ENCODE assay signal across 8 mouse cellular contexts in genomic region chr13:111741991-111742615, GRCm38 (mm10).
DNase-seq lines count a peak whose midpoint lies in the region; ATAC-seq and TF ChIP-seq lines count a peak whose summit lies in the region.

No protein-coding gene starts in this region.

- TF ChIP-seq POLR2A in liver, adult 2 months (IDR thresholded peaks at IDR 0.05; ENCODE audit: extremely low read depth, insufficient read depth, low read length): no peak
- no peak for TF ChIP-seq POLR2A in bone marrow, adult 2 months (IDR thresholded peaks at IDR 0.05; ENCODE audit: borderline replicate concordance, control insufficient read depth, low read depth, low read length)

- no peak for ATAC-seq in forebrain, embryonic 11.5 days (replicated peaks; ENCODE audit: low FRiP score)
- ATAC-seq in forebrain, embryonic 16.5 days: no peak; the same call in 1 of the 2 replicates
- ATAC-seq in liver, embryonic 11.5 days (replicated peaks; ENCODE audit: low FRiP score): no peak
- ATAC-seq in liver, postnatal 0 days: no peak

- no peak overlapping the region for H3K9ac ChIP-seq in forebrain, embryonic 11.5 days (ENCODE audit: low read length)
- no peak overlapping the region for H3K9ac ChIP-seq in forebrain, embryonic 16.5 days (replicated peaks; ENCODE audit: low read depth, low read length)
- H3K9ac ChIP-seq in liver, adult 2 months (ENCODE audit: low read depth, low read length): no peak overlapping the region
- H3K9ac ChIP-seq in liver, embryonic 11.5 days (ENCODE audit: low read depth, low read length): no peak overlapping the region
- H3K9ac ChIP-seq in liver, postnatal 0 days (replicated peaks): no peak overlapping the region

- no peak for TF ChIP-seq EP300 in liver, postnatal 0 days (IDR thresholded peaks at IDR 0.05; ENCODE audit: low read depth)

- H3K4me3 ChIP-seq in forebrain, embryonic 11.5 days (ENCODE audit: low read depth, low read length): no peak overlapping the region
- H3K4me3 ChIP-seq in forebrain, embryonic 16.5 days (replicated peaks; ENCODE audit: low read length): no peak overlapping the region
- H3K4me3 ChIP-seq in liver, adult 2 months (ENCODE audit: insufficient read depth, low read depth, low read length): no peak overlapping the region
- no peak overlapping the region for H3K4me3 ChIP-seq in liver, embryonic 11.5 days (ENCODE audit: low read depth, low read length)
- H3K4me3 ChIP-seq in bone marrow, adult 2 months (replicated peaks; ENCODE audit: control insufficient read depth, low read depth, low read length): no peak overlapping the region
- no peak overlapping the region for H3K4me3 ChIP-seq in liver, postnatal 0 days (ENCODE audit: low read depth, low read length)

- H3K27ac ChIP-seq in forebrain, embryonic 11.5 days (ENCODE audit: low read depth, low read length): no peak overlapping the region
- H3K27ac ChIP-seq in forebrain, embryonic 16.5 days (ENCODE audit: low read length): no peak overlapping the region
- H3K27ac ChIP-seq in liver, adult 2 months (replicated peaks; ENCODE audit: insufficient read depth, low read depth, low read length): no peak overlapping the region
- H3K27ac ChIP-seq in liver, embryonic 11.5 days (ENCODE audit: low read depth, low read length): no peak overlapping the region
- no peak overlapping the region for H3K27ac ChIP-seq in bone marrow, adult 2 months (ENCODE audit: control insufficient read depth, insufficient read depth, low read depth, low read length, poor library complexity)
- H3K27ac ChIP-seq in liver, postnatal 0 days (ENCODE audit: low read depth): no peak overlapping the region

- no peaks in the 10 kb centered on the region for H3K9me3 ChIP-seq in forebrain, embryonic 11.5 days (ENCODE audit: control insufficient read depth, low read length)
- 0 out of 2 replicates have a peak, but pooled peaks cover 2% of the 10 kb centered on the region for H3K9me3 ChIP-seq in forebrain, embryonic 16.5 days (ENCODE audit: control insufficient read depth, low read length)
- H3K9me3 ChIP-seq in liver, embryonic 11.5 days (ENCODE audit: control insufficient read depth, low read length): no peaks in the 10 kb centered on the region
- 0 out of 2 replicates have a peak, but pooled peaks cover 3% of the 10 kb centered on the region for H3K9me3 ChIP-seq in liver, postnatal 0 days (ENCODE audit: low read length)

- no peaks in the 10 kb centered on the region for H3K27me3 ChIP-seq in forebrain, embryonic 11.5 days (ENCODE audit: control insufficient read depth, insufficient read depth, low read length)
- H3K27me3 ChIP-seq in forebrain, embryonic 16.5 days (replicated peaks; ENCODE audit: control insufficient read depth, insufficient read depth, low read length): no peaks in the 10 kb centered on the region
- H3K27me3 ChIP-seq in liver, adult 2 months (ENCODE audit: control insufficient read depth, insufficient read depth, low read length): no peaks in the 10 kb centered on the region
- no peaks in the 10 kb centered on the region for H3K27me3 ChIP-seq in liver, embryonic 11.5 days (replicated peaks; ENCODE audit: control insufficient read depth, insufficient read depth, low read length)
- H3K27me3 ChIP-seq in liver, postnatal 0 days (ENCODE audit: insufficient read depth, low read length): no peaks in the 10 kb centered on the region

- TF ChIP-seq CTCF in liver, adult 2 months (IDR thresholded peaks at IDR 0.05; ENCODE audit: low read depth, low read length): peak; percentile 53
- peak; percentile 34 for TF ChIP-seq CTCF in bone marrow, adult 2 months (IDR thresholded peaks at IDR 0.05; ENCODE audit: control insufficient read depth, insufficient read depth, low read length)
- TF ChIP-seq CTCF in liver, postnatal 0 days (IDR thresholded peaks at IDR 0.05; ENCODE audit: low read depth): peak; percentile 80

- H3K36me3 ChIP-seq in forebrain, embryonic 11.5 days (ENCODE audit: control insufficient read depth, insufficient read depth, low read length): no peaks in the 10 kb centered on the region
- H3K36me3 ChIP-seq in forebrain, embryonic 16.5 days (ENCODE audit: control insufficient read depth, insufficient read depth): no peaks in the 10 kb centered on the region
- peaks cover 4% of the 10 kb centered on the region; the same call in 1 of the 2 replicates for H3K36me3 ChIP-seq in liver, adult 2 months (ENCODE audit: control insufficient read depth, insufficient read depth, low read length)
- no peaks in the 10 kb centered on the region for H3K36me3 ChIP-seq in liver, embryonic 11.5 days (ENCODE audit: control insufficient read depth, insufficient read depth, low read length)
- peaks cover 5% of the 10 kb centered on the region for H3K36me3 ChIP-seq in liver, postnatal 0 days (replicated peaks; ENCODE audit: insufficient read depth, low read length)

- H3K4me2 ChIP-seq in forebrain, embryonic 11.5 days (ENCODE audit: low read depth, low read length, severe bottlenecking): no peak overlapping the region
- no peak overlapping the region for H3K4me2 ChIP-seq in forebrain, embryonic 16.5 days (ENCODE audit: low read length)
- no peak overlapping the region for H3K4me2 ChIP-seq in liver, embryonic 11.5 days
- no peak overlapping the region for H3K4me2 ChIP-seq in liver, postnatal 0 days (ENCODE audit: low read depth, low read length)

- WGBS in forebrain, embryonic 11.5 days: 64% methylated on average over 6 of the region's 6 CpGs
- 64% methylated on average over 6 of the region's 6 CpGs for WGBS in forebrain, embryonic 16.5 days
- 63% methylated on average over 6 of the region's 6 CpGs for WGBS in liver, adult 2 months
- WGBS in liver, embryonic 11.5 days: 61% methylated on average over 6 of the region's 6 CpGs
- WGBS in bone marrow, adult 2 months: 51% methylated on average over 6 of the region's 6 CpGs
- 49% methylated on average over 6 of the region's 6 CpGs for WGBS in liver, postnatal 0 days (ENCODE audit: insufficient replicate concordance)

- DNase-seq in forebrain, embryonic 11.5 days (ENCODE audit: low spot score): peak; percentile 53
- peak; percentile 54 for DNase-seq in liver, adult 2 months (ENCODE audit: extremely low read depth, low read depth, low spot score)
- DNase-seq in liver, embryonic 11.5 days (ENCODE audit: low spot score): no peak
- peak; percentile 75 for DNase-seq in forelimb bud, embryonic 11.5 days (ENCODE audit: low read depth, low spot score)
- DNase-seq in liver, postnatal 0 days: peak; percentile 63
- DNase-seq in spleen, postnatal 4 days (ENCODE audit: low spot score in 2 of 2): peak; percentile 59 to 81

- H3K4me1 ChIP-seq in forebrain, embryonic 11.5 days (replicated peaks; ENCODE audit: control insufficient read depth, insufficient read depth, low read length): no peaks in the 10 kb centered on the region
- no peaks in the 10 kb centered on the region for H3K4me1 ChIP-seq in forebrain, embryonic 16.5 days (replicated peaks; ENCODE audit: control insufficient read depth, insufficient read depth, low read length)
- H3K4me1 ChIP-seq in liver, adult 2 months (ENCODE audit: control insufficient read depth, insufficient read depth, low read length): no peaks in the 10 kb centered on the region
- peaks cover 11% of the 10 kb centered on the region for H3K4me1 ChIP-seq in liver, embryonic 11.5 days (replicated peaks; ENCODE audit: control insufficient read depth, insufficient read depth, low read length)
- H3K4me1 ChIP-seq in bone marrow, adult 2 months (ENCODE audit: control insufficient read depth, insufficient read depth, low read length): peaks cover 2% of the 10 kb centered on the region; the same call in 1 of the 2 replicates
- peaks cover 7% of the 10 kb centered on the region for H3K4me1 ChIP-seq in liver, postnatal 0 days (ENCODE audit: insufficient read depth)

- no peaks in the 10 kb centered on the region for H3K79me2 ChIP-seq in liver, adult 2 months (ENCODE audit: control insufficient read depth, insufficient read depth, low read length)
